24 mouse cellular contexts compared by ENCODE assay signal in genomic region chr11:102072729-102073128, GRCm38 (mm10). TPM values are rescaled to one million over a fixed set of nuclear protein-coding genes. Genes with fewer than 3 reads are reported as not detected.
A peak's percentile ranks its signal among the peaks of the same experiment; 100 is the strongest.
DNase-seq lines count a peak whose midpoint lies in the region; ATAC-seq and TF ChIP-seq lines count a peak whose summit lies in the region.
"Had no signal": no experiment of that assay in that cellular context is flagged by ENCODE, and none has a peak within 500 bp of the region (broad histone marks: within the 10 kb centered on the region; RNA-seq: fewer than 3 reads in every experiment).

No protein-coding gene starts in this region.

- no peak overlapping the region for H3K9ac ChIP-seq in forebrain, embryonic 12.5 days
- no peak overlapping the region for H3K9ac ChIP-seq in forebrain, embryonic 14.5 days (ENCODE audit: low read length)
- no peak overlapping the region for H3K9ac ChIP-seq in MEL (ENCODE audit: control insufficient read depth, low read depth, low read length, poor library complexity, severe bottlenecking)

- no peaks in the 10 kb centered on the region for H3K79me2 ChIP-seq in MEL (ENCODE audit: control insufficient read depth, insufficient read depth, low read length, poor library complexity)

- no peak overlapping the region for H3K4me3 ChIP-seq in forebrain, embryonic 12.5 days (replicated peaks)
- H3K4me3 ChIP-seq in forebrain, embryonic 14.5 days (ENCODE audit: low read depth, low read length): no peak overlapping the region
- no peak overlapping the region for H3K4me3 ChIP-seq in MEL (ENCODE audit: control insufficient read depth in 1 of 2, insufficient read depth in 1 of 2, low read depth in 2 of 2, low read length in 2 of 2)

- H3K27ac ChIP-seq in forebrain, embryonic 12.5 days: 0 out of 2 replicates have a peak overlapping the region, but pooled peaks have one; percentile 13
- H3K27ac ChIP-seq in forebrain, embryonic 14.5 days (ENCODE audit: low read depth, low read length): no peak overlapping the region
- H3K27ac ChIP-seq in MEL (ENCODE audit: control insufficient read depth, low read depth, low read length): no peak overlapping the region

- no peak for ATAC-seq in forebrain, embryonic 12.5 days (ENCODE audit: low FRiP score)
- ATAC-seq in forebrain, embryonic 14.5 days: no peak
- ATAC-seq: activated CD4-positive, CD25-positive, alpha-beta regulatory T cell, adult 4 months; CD4-positive, CD25-positive, alpha-beta regulatory T cell, adult 4 months; Patski had no signal

- no peaks in the 10 kb centered on the region for H3K9me3 ChIP-seq in forebrain, embryonic 12.5 days
- H3K9me3 ChIP-seq in forebrain, embryonic 14.5 days (replicated peaks; ENCODE audit: control insufficient read depth, low read length): no peaks in the 10 kb centered on the region
- no peaks in the 10 kb centered on the region for H3K9me3 ChIP-seq in MEL (replicated peaks; ENCODE audit: insufficient read depth, low read length)
- H3K9me3 ChIP-seq: G1E had no signal

- H3K27me3 ChIP-seq in forebrain, embryonic 12.5 days: no peaks in the 10 kb centered on the region
- no peaks in the 10 kb centered on the region for H3K27me3 ChIP-seq in forebrain, embryonic 14.5 days (replicated peaks; ENCODE audit: control insufficient read depth, insufficient read depth, low read length)
- H3K27me3 ChIP-seq in MEL (ENCODE audit: control insufficient read depth in 1 of 2, insufficient read depth in 2 of 2, low read length in 2 of 2): no peaks in the 10 kb centered on the region
- H3K27me3 ChIP-seq: Patski had no signal

- no peak for TF ChIP-seq RAD21 in MEL (IDR thresholded peaks at IDR 0.05; ENCODE audit: low read depth, low read length)

- H3K36me3 ChIP-seq in forebrain, embryonic 12.5 days (replicated peaks): peaks cover 26% of the 10 kb centered on the region
- peaks cover 22% of the 10 kb centered on the region for H3K36me3 ChIP-seq in forebrain, embryonic 14.5 days (ENCODE audit: control insufficient read depth, insufficient read depth, low read length)
- H3K36me3 ChIP-seq in MEL (ENCODE audit: control insufficient read depth in 1 of 2, insufficient read depth in 2 of 2, low read length in 2 of 2): peaks cover 0 to 4% of the 10 kb centered on the region in 2 experiments; a peak in 2 of 4 replicates

- 88% methylated on average over 5 of the region's 5 CpGs for WGBS in forebrain, embryonic 12.5 days
- whole genome bisulfite sequencing in forebrain, embryonic 14.5 days: 81% methylated on average over 5 of the region's 5 CpGs

- no peak overlapping the region for H3K4me2 ChIP-seq in forebrain, embryonic 12.5 days
- no peak overlapping the region for H3K4me2 ChIP-seq in forebrain, embryonic 14.5 days (ENCODE audit: low read length)

- TF ChIP-seq CTCF in MEL (IDR thresholded peaks at IDR 0.05 in 2 of 3, conservative IDR thresholded peaks at IDR 0.05 in 1 of 3; ENCODE audit: control insufficient read depth in 1 of 3, insufficient read depth in 1 of 3, low read depth in 2 of 3, low read length in 3 of 3, poor library complexity in 1 of 3, severe bottlenecking in 1 of 3): no peak

- DNase-seq in forebrain, embryonic 14.5 days (ENCODE audit: low spot score): no peak
- DNase-seq in MEL (ENCODE audit: low read depth, low spot score): peak; percentile 54
- DNase-seq in cerebellum, postnatal 36 days: no peak
- DNase-seq: adrenal gland, adult 2 months; adrenal gland, adult 8-10 months; adrenal gland, postnatal 10 days; adrenal gland, postnatal 14 days; adrenal gland, postnatal 25 days; adrenal gland, postnatal 36 days; B cell, adult 2 months; cerebellum, adult 11 months; cerebellum, adult 11-12 months; cerebellum, adult 18-20 months; cerebellum, adult 2 months had no signal

- peak; percentile 61 for TF ChIP-seq EP300 in MEL (IDR thresholded peaks at IDR 0.05; ENCODE audit: low read depth in 1 of 2, low read length in 2 of 2)

- TF ChIP-seq POLR2A in MEL (IDR thresholded peaks at IDR 0.05; ENCODE audit: control insufficient read depth in 1 of 2, insufficient read depth in 1 of 2, low read depth in 1 of 2, low read length in 2 of 2, poor library complexity in 1 of 2): no peak

- H3K4me1 ChIP-seq in forebrain, embryonic 12.5 days: peaks cover 7% of the 10 kb centered on the region
- H3K4me1 ChIP-seq in forebrain, embryonic 14.5 days (ENCODE audit: control insufficient read depth, insufficient read depth, low read length): no peaks in the 10 kb centered on the region
- peaks cover 5 to 9% of the 10 kb centered on the region in 2 experiments; a peak in 2 of 4 replicates for H3K4me1 ChIP-seq in MEL (ENCODE audit: control insufficient read depth in 1 of 2, insufficient read depth in 2 of 2, low read length in 2 of 2)

TF ChIP-seq in MEL, 35 proteins besides CTCF, POLR2A, EP300 and RAD21:
- no peak for TF ChIP-seq TAL1 (IDR thresholded peaks at IDR 0.05; ENCODE audit: low read length)
- TF ChIP-seq RCOR1 (IDR thresholded peaks at IDR 0.05; ENCODE audit: low read depth, low read length): peak; percentile 67; the same call in 1 of the 2 replicates
- no peak for TF ChIP-seq HCFC1 (IDR thresholded peaks at IDR 0.05; ENCODE audit: low read depth, low read length)
- TF ChIP-seq MAFK (IDR thresholded peaks at IDR 0.05; ENCODE audit: borderline replicate concordance, low read depth, low read length): peak; percentile 29; the same call in 1 of the 2 replicates
- TF ChIP-seq BHLHE40 (IDR thresholded peaks at IDR 0.05; ENCODE audit: borderline replicate concordance, low read depth, low read length): 0 out of 2 replicates have a peak, but pooled peaks have one; percentile 21
- TF ChIP-seq GATA1 (IDR thresholded peaks at IDR 0.05; ENCODE audit: low read depth, low read length): peak; percentile 49; the same call in 1 of the 2 replicates
- TF ChIP-seq ETS1 (IDR thresholded peaks at IDR 0.05; ENCODE audit: low read depth, low read length): 0 out of 2 replicates have a peak, but pooled peaks have one; percentile 24

RNA-seq across cellular contexts. Expression of gene Mpp2, which starts 15.6 kb away (rescaled TPM):
- polyA plus RNA-seq in forebrain, embryonic 12.5 days (2016; fragmentation: Nextera tagmentation; extraction: Ambion mirVana): 24.9 and 27.9 TPM in 2 replicates
- 15.3 and 16.8 TPM in 2 replicates for polyA plus RNA-seq in forebrain, embryonic 14.5 days (2014; fragmentation: Nextera tagmentation; extraction: Ambion mirVana)
- total RNA-seq in MEL (2012; rRNA removed): 2.9 and 4.6 TPM in 2 replicates
- polyA plus RNA-seq in MEL (2012; ENCODE audit: insufficient read depth in 1 of 2, insufficient read length in 2 of 2, low read depth in 1 of 2, low replicate concordance in 2 of 2, missing spikeins in 1 of 2): 10 to 100 TPM in 1 of 2 experiments, not detected in 1; 16.3 TPM

RNA-seq across cellular contexts. Expression of gene Ppy, which starts 28.4 kb away (rescaled TPM):
- not detected in 2 replicates for polyA plus RNA-seq in forebrain, embryonic 12.5 days (2016; fragmentation: Nextera tagmentation; extraction: Ambion mirVana)
- not detected in 2 replicates for polyA plus RNA-seq in forebrain, embryonic 14.5 days (2014; fragmentation: Nextera tagmentation; extraction: Ambion mirVana)
- total RNA-seq in MEL (2012; rRNA removed): not detected in 2 replicates
- not detected for polyA plus RNA-seq in MEL (2012; ENCODE audit: insufficient read depth in 1 of 2, insufficient read length in 2 of 2, low read depth in 1 of 2, low replicate concordance in 2 of 2, missing spikeins in 1 of 2)
- total RNA-seq: adrenal gland, adult 18-20 months; adrenal gland, adult 2 months; adrenal gland, adult 8-10 months; adrenal gland, postnatal 10 days; adrenal gland, postnatal 14 days; adrenal gland, postnatal 25 days; adrenal gland, postnatal 36 days; CH12.LX; ES-E14; G1E had no signal
- polyA plus RNA-seq: activated CD4-positive, CD25-positive, alpha-beta regulatory T cell, adult 4 months; adrenal gland, adult 2 months; brain, embryonic 14.5 days; C2C12; CD4-positive, CD25-positive, alpha-beta regulatory T cell, adult 4 months; cerebellum, adult 2 months; Patski had no signal

RNA-seq across cellular contexts. Expression of gene Cd300lg, which starts 31.4 kb away (rescaled TPM):
- 0.17 and 0.23 TPM in 2 replicates for polyA plus RNA-seq in forebrain, embryonic 12.5 days (2016; fragmentation: Nextera tagmentation; extraction: Ambion mirVana)
- 0.23 TPM in 1 of 2 replicates, not detected in the other for polyA plus RNA-seq in forebrain, embryonic 14.5 days (2014; fragmentation: Nextera tagmentation; extraction: Ambion mirVana)
- total RNA-seq in MEL (2012; rRNA removed): 0.08 TPM in 1 of 2 replicates, not detected in the other
- polyA plus RNA-seq in MEL (2012; ENCODE audit: insufficient read depth in 1 of 2, insufficient read length in 2 of 2, low read depth in 1 of 2, low replicate concordance in 2 of 2, missing spikeins in 1 of 2): under 1 TPM in 1 of 2 experiments, not detected in 1; 0.26 TPM
- total RNA-seq: CH12.LX, ES-E14, G1E had no signal
- polyA plus RNA-seq: C2C12; CD4-positive, CD25-positive, alpha-beta regulatory T cell, adult 4 months; G1E; Patski had no signal

RNA-seq across cellular contexts. Expression of gene Pyy, which starts 34.9 kb away (rescaled TPM):
- not detected in 2 replicates for polyA plus RNA-seq in forebrain, embryonic 12.5 days (2016; fragmentation: Nextera tagmentation; extraction: Ambion mirVana)
- polyA plus RNA-seq in forebrain, embryonic 14.5 days (2014; fragmentation: Nextera tagmentation; extraction: Ambion mirVana): not detected in 2 replicates
- total RNA-seq in MEL (2012; rRNA removed): not detected in 2 replicates
- polyA plus RNA-seq in MEL (2012; ENCODE audit: insufficient read depth in 1 of 2, insufficient read length in 2 of 2, low read depth in 1 of 2, low replicate concordance in 2 of 2, missing spikeins in 1 of 2): not detected
- total RNA-seq: adrenal gland, adult 18-20 months; adrenal gland, adult 2 months; adrenal gland, adult 8-10 months; adrenal gland, postnatal 10 days; adrenal gland, postnatal 14 days; adrenal gland, postnatal 25 days; adrenal gland, postnatal 36 days; CH12.LX; G1E had no signal
- polyA plus RNA-seq: activated CD4-positive, CD25-positive, alpha-beta regulatory T cell, adult 4 months; adrenal gland, adult 2 months; C2C12; CD4-positive, CD25-positive, alpha-beta regulatory T cell, adult 4 months; G1E; Patski had no signal

RNA-seq across cellular contexts. Expression of gene Mpp3, which starts 44.5 kb away (rescaled TPM):
- 35.7 and 37.6 TPM in 2 replicates for polyA plus RNA-seq in forebrain, embryonic 12.5 days (2016; fragmentation: Nextera tagmentation; extraction: Ambion mirVana)
- 34.2 and 39.6 TPM in 2 replicates for polyA plus RNA-seq in forebrain, embryonic 14.5 days (2014; fragmentation: Nextera tagmentation; extraction: Ambion mirVana)
- 4.6 and 5.5 TPM in 2 replicates for total RNA-seq in MEL (2012; rRNA removed)
- polyA plus RNA-seq in MEL (2012; ENCODE audit: insufficient read depth in 1 of 2, insufficient read length in 2 of 2, low read depth in 1 of 2, low replicate concordance in 2 of 2, missing spikeins in 1 of 2): 1 to 10 TPM in 1 of 2 experiments, not detected in 1; 7.1 TPM
- polyA plus RNA-seq: G1E had no signal
